Mouse (Mus musculus) CH12.LX (cell line): Measurements from ENCODE around the gene Efhd1.

Experiments
- CTCF ChIP-seq, 2 experiments: IDR thresholded peaks in 1 of 2; conservative IDR thresholded peaks in 1 of 2; 2 replicates each; pipeline ENCODE4 v1.5.1; 2011 to 2012; ENCODE audit warnings: low read depth in 2 of 2, low read length in 2 of 2, improper control_type of control experiment in 1 of 2, inconsistent platforms in 1 of 2, mild to moderate bottlenecking in 1 of 2, moderate library complexity in 1 of 2
- ELF1 ChIP-seq: IDR thresholded peaks from 2 replicates; pipeline ENCODE4 v1.6.1; 2014; ENCODE audit warnings: low read depth, mild to moderate bottlenecking, inconsistent platforms, low read length, improper control_type of control experiment
- HCFC1 ChIP-seq: IDR thresholded peaks from 2 replicates; pipeline ENCODE4 v1.6.1; 2012; ENCODE audit warnings: low read depth, mild to moderate bottlenecking, inconsistent platforms, low read length, improper control_type of control experiment
- JUND ChIP-seq: conservative IDR thresholded peaks from 2 replicates; pipeline ENCODE4 v1.6.1; 2011; ENCODE audit warnings: low read depth, low read length, improper control_type of control experiment
- MAX ChIP-seq: IDR thresholded peaks from 2 replicates; pipeline ENCODE4 v1.6.1; 2011; ENCODE audit warnings: low read length, improper control_type of control experiment
- NELFE ChIP-seq: IDR thresholded peaks from 2 replicates; pipeline ENCODE4 v1.6.1; 2011; ENCODE audit warnings: low read depth, low read length, improper control_type of control experiment
- POLR2A ChIP-seq: IDR thresholded peaks from 2 replicates; pipeline ENCODE4 v1.6.1; 2011; ENCODE audit warnings: low read depth, mild to moderate bottlenecking, improper control_type of control experiment, low read length
- RCOR1 ChIP-seq: conservative IDR thresholded peaks from 2 replicates; pipeline ENCODE4 v1.6.1; 2012; ENCODE audit warnings: low read depth, mild to moderate bottlenecking, inconsistent platforms, low read length, improper control_type of control experiment
- SIN3A ChIP-seq: IDR thresholded peaks from 2 replicates; pipeline ENCODE4 v1.6.1; 2012; ENCODE audit warnings: low read length, improper control_type of control experiment, inconsistent platforms
- TBP ChIP-seq: conservative IDR thresholded peaks from 2 replicates; pipeline ENCODE4 v1.6.1; 2011; ENCODE audit warnings: low read depth, low read length, improper control_type of control experiment
- TCF12 ChIP-seq: IDR thresholded peaks from 2 replicates; pipeline ENCODE4 v1.6.1; 2014; ENCODE audit warnings: low read depth, mild to moderate bottlenecking, inconsistent platforms, low read length, improper control_type of control experiment
- UBTF ChIP-seq: IDR thresholded peaks from 2 replicates; pipeline ENCODE4 v1.6.1; 2012; ENCODE audit warnings: low read depth, mild to moderate bottlenecking, inconsistent platforms, low read length, improper control_type of control experiment, moderate library complexity
- USF1 ChIP-seq: IDR thresholded peaks from 2 replicates; pipeline ENCODE4 v1.6.1; 2014; ENCODE audit warnings: low read depth, mild to moderate bottlenecking, inconsistent platforms, low read length, improper control_type of control experiment
- ZKSCAN1 ChIP-seq: IDR thresholded peaks from 2 replicates; pipeline ENCODE4 v1.6.1; 2012; ENCODE audit warnings: low read depth, inconsistent platforms, low read length, improper control_type of control experiment, borderline replicate concordance

DNA sequence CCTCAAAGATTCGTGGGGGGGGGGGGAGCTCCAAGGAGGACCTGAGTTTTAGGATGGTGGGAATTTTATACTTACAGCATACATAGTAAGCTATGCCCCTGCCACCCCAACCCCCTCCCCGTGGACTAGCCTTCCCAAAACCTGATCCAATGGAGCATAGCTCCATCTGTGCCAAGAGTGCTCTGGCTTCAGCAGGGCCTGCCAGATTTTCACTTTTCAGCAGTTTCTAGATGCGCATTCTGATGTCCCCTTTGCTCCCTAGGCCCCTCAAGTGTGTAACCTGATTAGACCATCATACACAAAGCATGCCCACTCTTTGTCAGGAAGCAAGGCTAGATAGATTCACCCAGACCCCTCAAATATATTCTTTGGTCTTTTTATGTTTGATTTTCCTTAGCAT is 6.0 kb downstream of the Efhd1 start:
- no peak for TF ChIP-seq CTCF (conservative IDR thresholded peaks at IDR 0.05 in 1 of 2, IDR thresholded peaks at IDR 0.05 in 1 of 2; ENCODE audit: low read depth in 2 of 2, low read length in 2 of 2)
- no peak for TF ChIP-seq TBP
- TF ChIP-seq USF1 = no peak
- no peak for TF ChIP-seq NELFE
- TF ChIP-seq POLR2A = no peak
- TF ChIP-seq UBTF = no peak
- TF ChIP-seq MAX = no peak
- no peak for TF ChIP-seq TCF12
- TF ChIP-seq SIN3A = no peak
- no peak for TF ChIP-seq RCOR1
- TF ChIP-seq HCFC1 = no peak
- TF ChIP-seq ELF1 = no peak
- TF ChIP-seq ZKSCAN1 = no peak
- no peak for TF ChIP-seq JUND
